Mouse (Mus musculus) C2C12 (cell line): ENCODE data around the gene Cr2. TPM values are rescaled to one million over a fixed set of nuclear protein-coding genes. Genes with fewer than 3 reads are reported as not detected.

Source experiments
- H3K27me3 ChIP-seq: one replicate; pipeline ENCODE4 v1.6.1; 2011; ENCODE audit not compliant: control insufficient read depth, insufficient read depth, insufficient read length
- H3K36me3 ChIP-seq: one replicate; pipeline ENCODE4 v1.6.1; 2011; ENCODE audit not compliant: control insufficient read depth, insufficient read depth
- H3K4me3 ChIP-seq: one replicate; pipeline ENCODE4 v1.5.1; 2011; ENCODE audit warnings: mild to moderate bottlenecking, control low read depth; ENCODE audit not compliant: poor library complexity, insufficient read depth, severe bottlenecking
- H3K79me2 ChIP-seq: one replicate; pipeline ENCODE4 v1.6.1; 2011; ENCODE audit not compliant: control insufficient read depth, insufficient read depth
- H3K79me3 ChIP-seq: one replicate; pipeline ENCODE4 v1.6.1; 2011; ENCODE audit warnings: low read depth, control low read depth
- H3ac ChIP-seq: one replicate; pipeline ENCODE3; 2011; ENCODE audit warnings: low read depth; ENCODE audit not compliant: control insufficient read depth, insufficient read length
- CEBPB ChIP-seq: IDR thresholded peaks from one replicate; pipeline ENCODE4 v1.6.1; 2011; ENCODE audit warnings: low read depth, mild to moderate bottlenecking, control low read depth, moderate library complexity
- CTCF ChIP-seq: IDR thresholded peaks from one replicate; pipeline ENCODE4 v1.5.1; 2011; ENCODE audit not compliant: control insufficient read depth, insufficient read depth, insufficient read length
- FOSL1 ChIP-seq: IDR thresholded peaks from one replicate; pipeline ENCODE4 v1.8.0; 2011; ENCODE audit warnings: mild to moderate bottlenecking, low read length; ENCODE audit not compliant: poor library complexity, insufficient read depth, severe bottlenecking
- MAX ChIP-seq: IDR thresholded peaks from one replicate; pipeline ENCODE4 v1.6.1; 2011; ENCODE audit warnings: mild to moderate bottlenecking, control low read depth
- MYOD1 ChIP-seq: IDR thresholded peaks from one replicate; pipeline ENCODE4 v1.6.1; 2011; ENCODE audit warnings: low read depth; ENCODE audit not compliant: control insufficient read depth, insufficient read length
- MYOG ChIP-seq: IDR thresholded peaks from one replicate; pipeline ENCODE4 v1.6.1; 2011; ENCODE audit not compliant: control insufficient read depth, insufficient read length; ENCODE audit errors: extremely low read depth
- USF1 ChIP-seq: IDR thresholded peaks from one replicate; pipeline ENCODE4 v1.6.1; 2011; ENCODE audit warnings: low read depth, mild to moderate bottlenecking, control low read depth, moderate library complexity
- polyA plus RNA-seq: library from polyadenylated mRNA; unstranded; fragments of >200 nt; fragmentation: generic; extraction: Trizol; gene quantifications from one replicate; pipeline ENCODE4 v1.2.1, GENCODE M21; 2012; ENCODE audit warnings: missing spikeins

The Cr2 gene
- polyA plus RNA-seq, 1 experiment: 0.02 TPM

DNA sequence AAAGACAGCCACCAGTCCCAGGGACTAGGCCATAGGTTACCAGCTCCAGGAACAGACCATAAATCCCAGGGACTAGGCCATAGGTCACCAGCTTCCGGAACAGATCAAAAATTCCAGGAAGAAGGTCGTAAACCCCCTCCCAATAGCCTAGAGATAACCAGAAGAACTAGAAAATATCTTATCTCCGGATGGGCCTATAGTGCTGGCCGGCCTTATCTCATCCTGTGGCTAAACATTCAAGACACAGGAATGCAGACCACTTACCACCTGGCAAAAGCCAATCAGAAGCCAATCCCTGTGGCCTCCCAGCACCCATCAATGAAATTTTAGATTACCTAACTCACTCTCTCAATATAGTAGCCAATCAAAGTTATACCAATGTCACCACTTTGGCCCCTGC, 75.8 kb downstream of the Cr2 start:
- Histone ChIP-seq H3K36me3 (peaks cover 21% of the 10 kb centered on the region), H3K79me3 (no peaks in the 10 kb centered on the region), H3ac (no peak overlapping the region), H3K4me3 (no peak overlapping the region), H3K27me3 (no peaks in the 10 kb centered on the region), H3K79me2 (no peaks in the 10 kb centered on the region)
- TF ChIP-seq USF1 (no peak), MYOD1 (peak; percentile 40)

DNA sequence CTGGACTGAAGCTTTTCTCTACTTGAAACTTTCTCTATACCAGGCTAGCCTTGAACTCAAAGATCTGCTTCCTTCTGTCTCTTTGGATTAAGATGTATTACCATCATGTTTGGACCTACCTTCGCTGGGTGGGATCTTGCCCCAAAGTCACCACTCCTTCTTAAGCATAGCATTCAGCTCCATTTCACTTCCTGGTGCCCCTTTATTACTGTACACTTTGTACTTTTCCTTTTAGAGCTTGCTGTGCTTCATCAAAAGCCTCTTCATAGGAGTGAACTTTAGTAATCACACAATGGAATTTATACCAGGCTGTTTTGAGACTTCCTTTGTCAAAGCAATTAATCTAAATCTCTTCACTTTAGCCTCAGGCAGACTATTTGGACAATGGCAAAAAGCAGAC, 78.5 kb downstream of the Cr2 start:
- Histone ChIP-seq H3ac (no peak overlapping the region), H3K79me3 (no peaks in the 10 kb centered on the region), H3K36me3 (peaks cover 10% of the 10 kb centered on the region), H3K79me2 (no peaks in the 10 kb centered on the region), H3K4me3 (no peak overlapping the region), H3K27me3 (no peaks in the 10 kb centered on the region)
- no peak for TF ChIP-seq CEBPB
- no peak for TF ChIP-seq USF1
- TF ChIP-seq CTCF: no peak
- TF ChIP-seq MAX: no peak
- TF ChIP-seq FOSL1: no peak
- no peak for TF ChIP-seq MYOG

DNA sequence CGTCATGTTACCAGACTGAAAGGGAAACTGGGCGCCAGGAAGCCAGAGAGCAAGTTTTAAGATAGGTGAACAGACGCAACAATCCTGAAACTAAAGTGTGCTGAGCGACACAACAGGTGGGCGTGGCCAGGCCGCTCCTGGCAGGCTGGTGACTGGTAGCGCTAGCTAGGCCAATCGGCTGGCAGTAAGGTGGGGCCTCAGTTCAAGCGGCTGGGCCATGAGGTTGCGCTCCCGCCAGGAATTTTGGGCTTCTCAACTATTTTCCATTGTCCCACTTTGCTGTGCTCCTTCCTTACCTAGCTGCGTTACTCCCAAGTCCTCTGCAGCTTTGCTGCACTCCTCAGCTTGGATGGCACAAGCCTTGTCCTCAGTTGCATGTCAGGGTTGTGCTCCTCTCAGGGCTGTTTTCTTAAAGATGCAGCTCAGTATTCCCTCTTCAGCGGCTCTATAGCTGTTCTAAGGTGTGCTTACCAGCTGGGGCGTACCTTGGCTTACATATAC, 84.2 kb downstream of the Cr2 start, which contains the start of gene Cd46:
Gene Cd46 (minus strand): TSS at position 30 of the 501 bp plus-strand sequence.
- H3K79me2 ChIP-seq: no peaks in the 10 kb centered on the region
- H3K4me3 ChIP-seq: peak within 1 kb of the TSS; percentile 6
- H3K27me3 ChIP-seq: no peaks in the 10 kb centered on the region
- no peaks in the 10 kb centered on the region for H3K79me3 ChIP-seq
- no peak within 1 kb of the TSS for H3ac ChIP-seq
- no peaks in the 10 kb centered on the region for H3K36me3 ChIP-seq
- no peak for TF ChIP-seq MYOG
- TF ChIP-seq CEBPB: no peak
- no peak for TF ChIP-seq MYOD1
- no peak for TF ChIP-seq CTCF
- TF ChIP-seq MAX: no peak
- TF ChIP-seq USF1: no peak
- no peak for TF ChIP-seq FOSL1

DNA sequence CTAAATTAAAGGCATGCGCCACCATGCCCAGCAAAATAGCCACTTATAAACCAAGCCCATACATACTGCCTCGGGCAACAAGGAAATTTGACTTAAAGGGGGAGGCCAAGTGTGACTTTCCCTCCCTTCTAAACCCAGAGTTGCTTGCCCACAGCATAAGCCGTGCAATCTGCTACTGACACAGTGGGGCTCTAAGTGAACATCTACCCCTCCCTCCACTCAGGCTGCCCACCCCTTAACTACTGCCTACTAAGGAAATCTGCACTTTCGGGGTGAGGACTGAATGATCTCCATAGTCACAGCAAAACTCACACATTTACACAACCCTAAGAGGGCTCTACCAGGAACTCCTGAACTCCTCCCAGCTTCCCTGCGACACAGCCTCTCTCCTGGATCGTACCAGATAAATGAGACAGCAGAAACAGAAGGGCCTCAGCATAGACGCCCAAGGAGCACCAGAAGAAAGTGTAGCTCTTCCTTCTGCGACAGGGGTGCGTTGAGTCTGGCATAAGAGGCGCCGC, 84.8 kb downstream of the Cr2 start:
- TF ChIP-seq CTCF (no peak), USF1 (no peak), CEBPB (no peak), FOSL1 (no peak), MYOG (no peak), MYOD1 (no peak), MAX (no peak)
- H3K27me3 ChIP-seq: no peaks in the 10 kb centered on the region

More for the DNA sequence above, 84.8 kb downstream of the Cr2 start:
- Histone ChIP-seq H3K79me3 (no peaks in the 10 kb centered on the region), H3K79me2 (no peaks in the 10 kb centered on the region), H3K36me3 (no peaks in the 10 kb centered on the region), H3ac (no peak overlapping the region), H3K4me3 (peak overlapping the region; percentile 6)

Other genes starting within 250 kb of the Cr2 start
- gene Cd34, start 237.9 kb downstream of the Cr2 start, polyA plus RNA-seq: 6.7 TPM
- gene Cd46, start 84.5 kb downstream of the Cr2 start, polyA plus RNA-seq: 0.06 TPM
- gene Cr1l, start 45.1 kb downstream of the Cr2 start, polyA plus RNA-seq: 31.3 TPM